Mouse (Mus musculus) embryonic fibroblast, embryonic 13.5 days (primary cell): Measurements from ENCODE around the gene Gm10577.

Experiments
- CTCF ChIP-seq: IDR thresholded peaks from 2 replicates; pipeline ENCODE4 v1.5.1; 2011; ENCODE audit warnings: mild to moderate bottlenecking, control low read depth, low read length, moderate library complexity, borderline replicate concordance; ENCODE audit not compliant: insufficient read depth
- POLR2A ChIP-seq: IDR thresholded peaks from 2 replicates; pipeline ENCODE4 v1.6.1; 2011; ENCODE audit warnings: low read depth, mild to moderate bottlenecking, control low read depth, low read length, moderate library complexity

GRCm38 (mm10) chr4:100974455-100975035 is 46.0 kb downstream of the Gm10577 start:
- TF ChIP-seq POLR2A (no peak), CTCF (no peak)
